Mouse (Mus musculus) cerebellum, postnatal 36 days (tissue): ENCODE data around the gene Zfp606.

Experiments used
- DNase-seq, 2 experiments: peaks; one replicate each; pipeline ENCODE4 v3.0.0; 2021 to 2022; ENCODE audit warnings: mixed read lengths in 2 of 2

Gene Zfp606

GRCm38 (mm10) chr7:12478158-12479008, at the start of gene Zfp606:
Gene Zfp606, plus strand, starts transcription at chr7:12478293.
- peak; percentile 85 to 87 for DNase-seq

- no peak for DNase-seq
These were observed 885 bp downstream of the Zfp606 start for GRCm38 (mm10) chr7:12479009-12479346.

- DNase-seq: no peak
These were observed 1.4 kb downstream of the Zfp606 start for GRCm38 (mm10) chr7:12479525-12479924.

GRCm38 (mm10) chr7:12483771-12484170, 5.7 kb downstream of the Zfp606 start:
- DNase-seq: no peak

- DNase-seq: no peak
These were observed 7.9 kb downstream of the Zfp606 start for GRCm38 (mm10) chr7:12485956-12486355.

- no peak for DNase-seq
These were observed 8.6 kb downstream of the Zfp606 start for GRCm38 (mm10) chr7:12486691-12487090.

GRCm38 (mm10) chr7:12510913-12511312, 32.8 kb downstream of the Zfp606 start:
- no peak for DNase-seq

- no peak for DNase-seq
These were observed 34.1 kb downstream of the Zfp606 start, which contains the start of gene 2900092C05Rik for GRCm38 (mm10) chr7:12512217-12512616. Gene 2900092C05Rik, plus strand, starts transcription at chr7:12512517.
